Mouse (Mus musculus): ENCODE results near the gene Gm10330. TPM values are rescaled to one million over a fixed set of nuclear protein-coding genes. Genes with fewer than 3 reads are reported as not detected.
"Not testable (repeated sequence)": the region's sequence is repeated elsewhere in the genome, so short reads cannot be mapped to it uniquely, and the experiment has no call there.

Gm10330 gene
- total RNA-seq (2021) = not detected
- long read RNA-seq, experiment 1 = 0 reads
- long read RNA-seq, experiment 2 = 0 reads

- DNase-seq = not testable (repeated sequence)
Measured at GRCm38 (mm10) chr12:23780165-23780564, at the start of gene Gm10330. TSS of gene Gm10330 (minus strand) at chr12:23780265.

- peak in 1 of 2 experiments; percentile 0 for DNase-seq
Measured at GRCm38 (mm10) chr12:23800776-23801175, 20.7 kb upstream of the Gm10330 start.

- DNase-seq = peak; percentile 2 to 8
Measured at GRCm38 (mm10) chr12:23800366-23800765, 20.3 kb upstream of the Gm10330 start.

All from adrenal gland, postnatal 36 days (tissue).